In the genomic region with DNA sequence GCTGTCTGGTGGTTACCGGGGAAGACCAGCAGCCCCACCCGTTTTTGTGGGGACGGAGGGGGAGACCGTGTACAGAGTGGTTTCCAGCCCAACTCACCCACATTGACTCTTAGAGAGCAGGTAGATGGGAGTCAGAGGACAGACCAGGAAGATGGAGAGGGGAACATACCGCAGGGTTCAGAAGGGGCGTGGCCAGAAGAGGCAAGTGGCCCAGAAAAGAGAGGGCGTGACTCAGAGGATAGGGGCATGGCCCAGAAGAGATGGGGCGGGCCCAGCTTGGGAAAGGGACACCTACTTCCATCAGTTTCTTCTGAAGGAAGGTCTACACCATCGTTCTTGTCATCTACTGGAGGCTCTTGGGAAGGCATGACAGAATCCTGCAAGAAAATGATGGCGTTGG, we compare ENCODE assay signal across 21 mouse cellular contexts. TPM values are rescaled to one million over a fixed set of nuclear protein-coding genes. Genes with fewer than 3 reads are reported as not detected.
DNase-seq lines count a peak whose midpoint lies in the region; ATAC-seq and TF ChIP-seq lines count a peak whose summit lies in the region.
"Had no signal": no experiment of that assay in that cellular context is flagged by ENCODE, and none has a peak within 500 bp of the region (broad histone marks: within the 10 kb centered on the region; RNA-seq: fewer than 3 reads in every experiment).

No protein-coding gene starts in this region.

- H3K9me3 ChIP-seq in megakaryocyte, embryonic 14.5 days: no peaks in the 10 kb centered on the region
- no peaks in the 10 kb centered on the region for H3K9me3 ChIP-seq in MEL (replicated peaks; ENCODE audit: insufficient read depth, low read length)
- no peaks in the 10 kb centered on the region for H3K9me3 ChIP-seq in stomach, postnatal 0 days (ENCODE audit: control insufficient read depth, low read length)
- no peaks in the 10 kb centered on the region for H3K9me3 ChIP-seq in kidney, embryonic 16.5 days (ENCODE audit: low read length)
- H3K9me3 ChIP-seq: embryonic facial prominence, embryonic 10.5 days; G1E; heart, embryonic 15.5 days had no signal

- 90% methylated on average over 10 of the region's 10 CpGs for WGBS in cerebellum, adult 2 months
- WGBS in stomach, postnatal 0 days: 84% methylated on average over 10 of the region's 10 CpGs
- 89% methylated on average over 10 of the region's 10 CpGs for WGBS in kidney, embryonic 16.5 days

- H3K4me3 ChIP-seq in cerebellum, adult 2 months (replicated peaks; ENCODE audit: insufficient read depth, low read depth, low read length): no peak overlapping the region
- H3K4me3 ChIP-seq in megakaryocyte, embryonic 14.5 days (replicated peaks): peak overlapping the region; percentile 23
- H3K4me3 ChIP-seq in MEL (ENCODE audit: control insufficient read depth in 1 of 2, insufficient read depth in 1 of 2, low read depth in 2 of 2, low read length in 2 of 2): no peak overlapping the region
- no peak overlapping the region for H3K4me3 ChIP-seq in stomach, postnatal 0 days (ENCODE audit: low read depth, low read length)
- no peak overlapping the region for H3K4me3 ChIP-seq in kidney, embryonic 16.5 days (ENCODE audit: low read length)
- H3K4me3 ChIP-seq: embryonic facial prominence, embryonic 10.5 days; heart, adult 2 months; heart, embryonic 15.5 days had no signal

- no peak for ATAC-seq in megakaryocyte, adult 5-6 weeks (ENCODE audit: poor library complexity, severe bottlenecking)
- peak; percentile 27; the same call in 1 of the 2 replicates for ATAC-seq in stomach, postnatal 0 days (ENCODE audit: low FRiP score, low TSS enrichment)
- ATAC-seq in kidney, embryonic 16.5 days (ENCODE audit: low FRiP score, low TSS enrichment): no peak
- ATAC-seq: forebrain, embryonic 14.5 days; intestine, embryonic 16.5 days had no signal

- no peak overlapping the region for H3K4me2 ChIP-seq in stomach, postnatal 0 days (replicated peaks; ENCODE audit: low read depth)
- H3K4me2 ChIP-seq in kidney, embryonic 16.5 days (replicated peaks; ENCODE audit: low read depth, low read length): no peak overlapping the region
- H3K4me2 ChIP-seq: heart, embryonic 11.5 days; heart, embryonic 15.5 days; hindbrain, embryonic 14.5 days had no signal

- no peaks in the 10 kb centered on the region for H3K27me3 ChIP-seq in cerebellum, adult 2 months (ENCODE audit: control insufficient read depth, insufficient read depth, low read length)
- peaks cover 53% of the 10 kb centered on the region for H3K27me3 ChIP-seq in megakaryocyte, embryonic 14.5 days (replicated peaks)
- no peaks in the 10 kb centered on the region for H3K27me3 ChIP-seq in MEL (ENCODE audit: control insufficient read depth in 1 of 2, insufficient read depth in 2 of 2, low read length in 2 of 2)
- H3K27me3 ChIP-seq in stomach, postnatal 0 days (ENCODE audit: control insufficient read depth, insufficient read depth, low read length): no peaks in the 10 kb centered on the region
- no peaks in the 10 kb centered on the region for H3K27me3 ChIP-seq in kidney, embryonic 16.5 days (ENCODE audit: insufficient read depth, low read length)
- H3K27me3 ChIP-seq: heart, embryonic 15.5 days had no signal

- H3K79me2 ChIP-seq in MEL (ENCODE audit: control insufficient read depth, insufficient read depth, low read length, poor library complexity): no peaks in the 10 kb centered on the region

- TF ChIP-seq CTCF in cerebellum, adult 2 months (IDR thresholded peaks at IDR 0.05; ENCODE audit: borderline replicate concordance, insufficient read depth, low read depth, low read length): no peak
- TF ChIP-seq CTCF in MEL (IDR thresholded peaks at IDR 0.05 in 2 of 3, conservative IDR thresholded peaks at IDR 0.05 in 1 of 3; ENCODE audit: control insufficient read depth in 1 of 3, insufficient read depth in 1 of 3, low read depth in 2 of 3, low read length in 3 of 3, poor library complexity in 1 of 3, severe bottlenecking in 1 of 3): no peak
- no peak for TF ChIP-seq CTCF in stomach, postnatal 0 days (IDR thresholded peaks at IDR 0.05; ENCODE audit: low read depth)

- no peak for TF ChIP-seq RAD21 in MEL (IDR thresholded peaks at IDR 0.05; ENCODE audit: low read depth, low read length)

- peak in 1 of 2 experiments; percentile 21 for DNase-seq in cerebellum, adult 2 months
- DNase-seq in cerebellum, adult 9-10 months: no peak
- DNase-seq in MEL (ENCODE audit: low read depth, low spot score): peak; percentile 40
- DNase-seq in stomach, postnatal 0 days (ENCODE audit: low spot score): no peak
- no peak for DNase-seq in urinary bladder, postnatal 4 days (ENCODE audit: low spot score in 2 of 2)
- DNase-seq: adrenal gland, adult 2 months; adrenal gland, postnatal 25 days; cerebellum, adult 9-11 months; gastrocnemius, postnatal 10 days; heart, adult 2 months; heart, postnatal 14 days had no signal

- TF ChIP-seq EP300 in MEL (IDR thresholded peaks at IDR 0.05; ENCODE audit: low read depth in 1 of 2, low read length in 2 of 2): no peak
- no peak for TF ChIP-seq EP300 in stomach, postnatal 0 days (optimal IDR thresholded peaks at IDR 0.05)

- H3K4me1 ChIP-seq in cerebellum, adult 2 months (ENCODE audit: control insufficient read depth, insufficient read depth, low read length): peaks cover 84% of the 10 kb centered on the region
- peaks cover 42% of the 10 kb centered on the region for H3K4me1 ChIP-seq in megakaryocyte, embryonic 14.5 days
- no peaks in the 10 kb centered on the region for H3K4me1 ChIP-seq in MEL (ENCODE audit: control insufficient read depth in 1 of 2, insufficient read depth in 2 of 2, low read length in 2 of 2)
- H3K4me1 ChIP-seq in stomach, postnatal 0 days (replicated peaks; ENCODE audit: control insufficient read depth, insufficient read depth): no peaks in the 10 kb centered on the region
- H3K4me1 ChIP-seq in kidney, embryonic 16.5 days (ENCODE audit: insufficient read depth, low read length): no peaks in the 10 kb centered on the region
- H3K4me1 ChIP-seq: embryonic facial prominence, embryonic 10.5 days; heart, embryonic 15.5 days had no signal

- peak overlapping the region; percentile 37; the same call in 1 of the 2 replicates for H3K27ac ChIP-seq in cerebellum, adult 2 months (ENCODE audit: insufficient read depth, low read length)
- H3K27ac ChIP-seq in MEL (ENCODE audit: control insufficient read depth, low read depth, low read length): no peak overlapping the region
- H3K27ac ChIP-seq in stomach, postnatal 0 days (replicated peaks): no peak overlapping the region
- no peak overlapping the region for H3K27ac ChIP-seq in kidney, embryonic 16.5 days (ENCODE audit: low read length)
- H3K27ac ChIP-seq: embryonic facial prominence, embryonic 10.5 days; heart, adult 2 months; heart, embryonic 15.5 days; hindbrain, embryonic 14.5 days had no signal

- H3K9ac ChIP-seq in MEL (ENCODE audit: control insufficient read depth, low read depth, low read length, poor library complexity, severe bottlenecking): no peak overlapping the region
- no peak overlapping the region for H3K9ac ChIP-seq in stomach, postnatal 0 days (ENCODE audit: low read length)
- H3K9ac ChIP-seq in kidney, embryonic 16.5 days (replicated peaks; ENCODE audit: low read length): no peak overlapping the region
- H3K9ac ChIP-seq: heart, embryonic 15.5 days; hindbrain, embryonic 14.5 days had no signal

- H3K36me3 ChIP-seq in megakaryocyte, embryonic 14.5 days (replicated peaks; ENCODE audit: low read length): no peaks in the 10 kb centered on the region
- H3K36me3 ChIP-seq in MEL (ENCODE audit: control insufficient read depth in 1 of 2, insufficient read depth in 2 of 2, low read length in 2 of 2): no peaks in the 10 kb centered on the region
- no peaks in the 10 kb centered on the region for H3K36me3 ChIP-seq in stomach, postnatal 0 days (ENCODE audit: control insufficient read depth, insufficient read depth, low read length)
- H3K36me3 ChIP-seq in kidney, embryonic 16.5 days (ENCODE audit: insufficient read depth, low read length): no peaks in the 10 kb centered on the region
- H3K36me3 ChIP-seq: embryonic facial prominence, embryonic 10.5 days; G1E; heart, embryonic 15.5 days had no signal

- TF ChIP-seq POLR2A in cerebellum, adult 2 months (IDR thresholded peaks at IDR 0.05; ENCODE audit: borderline replicate concordance, insufficient read depth, low read length): no peak
- no peak for TF ChIP-seq POLR2A in MEL (IDR thresholded peaks at IDR 0.05; ENCODE audit: control insufficient read depth in 1 of 2, insufficient read depth in 1 of 2, low read depth in 1 of 2, low read length in 2 of 2, poor library complexity in 1 of 2)

TF ChIP-seq in MEL, 35 proteins besides CTCF, POLR2A, EP300 and RAD21:
- TF ChIP-seq KAT2A (conservative IDR thresholded peaks at IDR 0.05; ENCODE audit: low read depth, low read length) (no peak), HCFC1 (IDR thresholded peaks at IDR 0.05; ENCODE audit: low read depth, low read length) (no peak), MYC (IDR thresholded peaks at IDR 0.05; ENCODE audit: low read depth, low read length) (no peak), MAX (IDR thresholded peaks at IDR 0.05; ENCODE audit: low read length) (no peak), SIN3A (IDR thresholded peaks at IDR 0.05; ENCODE audit: low read length) (no peak), MYB (IDR thresholded peaks at IDR 0.05; ENCODE audit: low read depth, low read length) (no peak), GABPA (IDR thresholded peaks at IDR 0.05; ENCODE audit: low read depth, low read length) (no peak), ZNF384 (IDR thresholded peaks at IDR 0.05; ENCODE audit: low read depth, low read length) (no peak), ZMIZ1 (IDR thresholded peaks at IDR 0.05; ENCODE audit: low read depth, low read length) (no peak), POLR2AphosphoS2 (IDR thresholded peaks at IDR 0.05; ENCODE audit: low read length) (no peak), NELFE (IDR thresholded peaks at IDR 0.05; ENCODE audit: low read depth, low read length) (no peak), USF1 (IDR thresholded peaks at IDR 0.05; ENCODE audit: low read depth, low read length) (no peak), E2F4 (IDR thresholded peaks at IDR 0.05; ENCODE audit: borderline replicate concordance, low read depth, low read length) (no peak)

RNA-seq across cellular contexts. Expression of a gene that starts 43.3 kb away (rescaled TPM):
- polyA plus RNA-seq in cerebellum, adult 2 months (2012; rRNA removed): 94.5 and 109 TPM in 2 replicates
- polyA plus RNA-seq in megakaryocyte, embryonic 14.5 days (2012; ENCODE audit: insufficient read depth, low replicate concordance): 51.4 and 87.5 TPM in 2 replicates
- 32.6 and 34.2 TPM in 2 replicates for total RNA-seq in megakaryocyte, adult 5-6 weeks (2015)
- 11.7 and 18.3 TPM in 2 replicates for total RNA-seq in megakaryocyte, adult 5-6 weeks (2017)
- 14.1 and 18.6 TPM in 2 replicates for total RNA-seq in MEL (2012; rRNA removed)
- polyA plus RNA-seq in MEL (2012; ENCODE audit: insufficient read depth in 1 of 2, insufficient read length in 2 of 2, low read depth in 1 of 2, low replicate concordance in 2 of 2, missing spikeins in 1 of 2): 10 to 100 TPM in 1 of 2 experiments, not detected in 1; 34.4 TPM
- 43.5 and 46.3 TPM in 2 replicates for polyA plus RNA-seq in stomach, postnatal 0 days (2015; fragmentation: Nextera tagmentation; extraction: Ambion mirVana)
- polyA plus RNA-seq in kidney, embryonic 16.5 days (2015; fragmentation: Nextera tagmentation; extraction: Ambion mirVana): 77.4 and 77.8 TPM in 2 replicates
